Mouse (Mus musculus) bone marrow, adult 2 months (tissue): ENCODE data around the gene Gm21985. TPM values are rescaled to one million over a fixed set of nuclear protein-coding genes. Genes with fewer than 3 reads are reported as not detected.
"Not testable (repeated sequence)": the region's sequence is repeated elsewhere in the genome, so short reads cannot be mapped to it uniquely, and the experiment has no call there.

Experiments
- H3K27ac ChIP-seq: fragments of 200-500 bp; 2 replicates; pipeline ENCODE4 v1.5.1; 2012; ENCODE audit warnings: low read depth, mild to moderate bottlenecking, control low read depth, inconsistent platforms, low read length; ENCODE audit not compliant: control insufficient read depth, poor library complexity, insufficient read depth
- H3K4me1 ChIP-seq: fragments of 200-500 bp; 2 replicates; pipeline ENCODE4 v1.6.1; 2011; ENCODE audit warnings: low read length; ENCODE audit not compliant: control insufficient read depth, insufficient read depth
- H3K4me3 ChIP-seq: fragments of 200-500 bp; replicated peaks from 2 replicates; pipeline ENCODE3; 2011; ENCODE audit warnings: mild to moderate bottlenecking, low read depth, low read length, control low read depth; ENCODE audit not compliant: control insufficient read depth
- CTCF ChIP-seq: fragments of 200-500 bp; IDR thresholded peaks from 2 replicates; pipeline ENCODE4 v1.5.1; 2011; ENCODE audit warnings: low read length, control low read depth; ENCODE audit not compliant: control insufficient read depth, insufficient read depth
- POLR2A ChIP-seq: fragments of 200-500 bp; IDR thresholded peaks from 2 replicates; pipeline ENCODE4 v1.6.1; 2011; ENCODE audit warnings: low read depth, mild to moderate bottlenecking, control low read depth, low read length, borderline replicate concordance; ENCODE audit not compliant: control insufficient read depth
- WGBS: fragments of 180-500 bp; shearing (Covaris S2); methylation state at CpG from one replicate; pipeline ENCODE4 v1.1.7; 2018; 5-methylcytosine and 5-hydroxymethylcytosine counted together
- polyA plus RNA-seq: library from polyadenylated mRNA; stranded (reverse); fragments of >200 nt; gene quantifications from 2 replicates; pipeline ENCODE4 v1.2.4, GENCODE M21; 2011; ENCODE audit warnings: low replicate concordance; ENCODE audit not compliant: missing spikeins, insufficient read depth, insufficient read length

Gm21985 gene
- polyA plus RNA-seq, 1 experiment = 0.85 TPM

DNA sequence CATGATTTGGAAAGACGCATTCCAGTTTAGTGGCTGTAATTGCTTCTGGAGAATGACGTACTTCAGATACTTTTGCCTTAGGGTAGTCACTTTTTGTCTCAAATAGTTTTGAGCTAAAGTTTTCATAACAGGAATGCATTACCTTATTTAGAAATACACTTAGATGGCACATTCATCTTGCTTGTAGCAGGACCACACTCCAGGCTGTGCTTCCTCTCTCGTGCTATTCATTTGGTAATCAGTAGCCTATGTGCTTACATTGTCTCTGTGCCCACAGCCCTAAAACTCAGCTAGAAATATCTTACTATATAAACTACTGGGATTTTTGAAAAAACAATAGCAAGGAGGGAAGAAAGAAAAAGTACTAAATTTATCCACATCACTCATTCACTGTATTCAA, 140.9 kb downstream of the Gm21985 start:
- Histone ChIP-seq H3K27ac (no peak overlapping the region), H3K4me3 (no peak overlapping the region), H3K4me1 (no peaks in the 10 kb centered on the region)
- TF ChIP-seq CTCF = no peak
- no peak for TF ChIP-seq POLR2A
- WGBS = 87% methylated on average over 3 of the region's 3 CpGs

DNA sequence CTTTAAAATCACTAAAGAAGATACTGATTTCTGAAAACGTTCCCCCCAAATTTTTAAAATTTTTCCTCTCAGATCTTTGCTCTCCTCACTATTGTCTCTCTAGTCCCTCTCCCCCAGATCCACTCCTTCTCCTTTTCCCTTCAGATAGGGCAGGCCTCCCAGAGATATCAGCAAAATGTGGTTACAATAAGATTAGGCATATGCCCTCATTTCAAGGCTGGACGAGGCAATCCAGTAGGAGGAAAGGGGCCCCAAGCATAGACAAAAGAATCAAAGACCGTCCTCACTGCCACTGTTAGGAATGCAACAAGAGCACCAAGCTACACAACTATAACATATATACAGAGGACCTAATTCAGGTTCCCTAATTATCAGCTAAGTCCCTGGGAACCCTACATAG, 159.2 kb downstream of the Gm21985 start:
- 51% methylated on average over 3 of the region's 3 CpGs for WGBS
- H3K27ac ChIP-seq = no peak overlapping the region
- TF ChIP-seq CTCF (no peak), POLR2A (no peak)
- H3K4me1 ChIP-seq = no peaks in the 10 kb centered on the region
- no peak overlapping the region for H3K4me3 ChIP-seq

DNA sequence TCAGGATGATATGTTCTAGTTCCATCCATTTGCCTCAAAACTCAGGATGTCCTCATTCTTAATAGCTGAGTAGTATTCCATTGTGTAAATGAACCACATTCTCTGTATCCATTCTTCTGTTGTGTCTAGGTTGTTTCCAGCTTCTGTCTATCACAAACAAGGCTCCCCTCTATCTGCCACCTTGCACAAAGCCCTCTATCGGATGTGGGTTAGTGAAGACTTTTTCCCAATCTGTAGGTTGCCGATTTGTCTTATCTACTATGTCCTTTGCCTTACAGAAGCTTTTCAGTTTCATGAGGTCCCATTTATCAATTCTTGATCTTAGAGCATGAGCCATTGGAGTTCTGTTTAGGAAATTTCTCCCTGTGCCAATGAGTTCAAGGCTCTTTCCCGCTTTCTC, 162.4 kb downstream of the Gm21985 start:
- H3K4me3 ChIP-seq, H3K27ac ChIP-seq, H3K4me1 ChIP-seq: not testable (repeated sequence)
- 80% methylated on average over 3 of the region's 3 CpGs for WGBS

DNA sequence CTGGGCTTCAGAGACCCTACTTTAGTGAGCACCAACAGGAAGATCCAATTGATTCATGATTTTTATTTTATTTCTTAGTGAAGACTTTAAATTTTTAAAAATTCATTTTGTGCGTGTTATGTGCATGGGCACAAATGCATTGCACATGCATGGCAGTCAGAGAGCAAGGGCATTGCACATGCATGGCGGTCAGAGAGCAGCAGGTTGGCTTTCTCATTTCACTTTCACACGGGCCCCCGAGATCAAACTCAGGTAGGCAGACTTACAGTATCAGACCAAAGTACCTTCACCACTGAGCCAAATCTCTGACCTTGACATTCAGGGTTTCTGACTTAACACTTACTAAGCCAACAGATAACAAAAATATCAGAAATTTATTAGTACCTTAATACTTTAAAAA, 163.6 kb downstream of the Gm21985 start:
- 85% methylated on average over 4 of the region's 4 CpGs for WGBS
- Histone ChIP-seq H3K4me1 (no peaks in the 10 kb centered on the region), H3K4me3 (no peak overlapping the region), H3K27ac (no peak overlapping the region)
- TF ChIP-seq CTCF (no peak), POLR2A (no peak)

DNA sequence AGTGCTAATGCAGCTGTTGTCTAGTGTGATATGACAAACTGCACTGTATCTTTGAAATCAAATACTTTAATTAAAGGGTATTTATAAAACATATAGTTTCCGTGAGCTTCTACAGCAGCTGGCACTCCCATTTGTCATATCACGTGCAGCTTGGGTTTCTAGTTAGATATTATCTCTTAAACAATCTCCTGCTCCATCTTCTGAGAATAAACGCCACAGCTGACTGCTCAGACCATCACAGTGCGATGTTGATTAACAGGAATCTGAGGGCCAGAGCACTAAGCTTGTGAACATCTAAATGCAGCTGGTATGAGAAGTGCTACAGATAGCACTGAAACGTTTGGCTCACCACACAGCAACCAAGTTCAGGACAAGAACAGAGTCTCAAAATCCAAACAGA, 164.3 kb downstream of the Gm21985 start:
- 55% methylated on average over 5 of the region's 5 CpGs for WGBS

DNA sequence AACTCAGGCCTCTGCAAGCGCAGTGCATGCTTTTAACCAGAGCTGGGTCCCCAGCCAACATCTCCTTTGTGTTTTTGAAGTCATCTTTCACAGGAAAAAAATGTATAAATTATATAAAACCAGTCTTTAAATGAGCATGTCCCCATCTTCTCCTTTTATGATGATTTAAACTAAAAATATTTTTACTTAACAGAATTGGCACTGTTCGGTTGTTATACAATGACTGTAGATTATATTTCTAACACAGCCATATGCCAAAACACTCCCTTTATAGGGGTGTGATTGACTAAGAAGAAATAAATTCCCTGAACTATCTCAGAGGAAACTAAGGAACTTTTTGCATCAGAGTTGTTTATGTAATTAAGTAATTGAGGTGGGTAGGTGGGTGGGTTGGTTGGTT, 166.4 kb downstream of the Gm21985 start:
- Histone ChIP-seq H3K4me3 (no peak overlapping the region), H3K4me1 (no peaks in the 10 kb centered on the region), H3K27ac (no peak overlapping the region)
- TF ChIP-seq POLR2A = no peak
- no peak for TF ChIP-seq CTCF
- WGBS = 78% methylated on average over 2 of the region's 2 CpGs

More for the DNA sequence above, 164.3 kb downstream of the Gm21985 start:
- Histone ChIP-seq H3K4me1 (no peaks in the 10 kb centered on the region), H3K4me3 (no peak overlapping the region), H3K27ac (no peak overlapping the region)
- no peak for TF ChIP-seq POLR2A
- TF ChIP-seq CTCF = no peak

DNA sequence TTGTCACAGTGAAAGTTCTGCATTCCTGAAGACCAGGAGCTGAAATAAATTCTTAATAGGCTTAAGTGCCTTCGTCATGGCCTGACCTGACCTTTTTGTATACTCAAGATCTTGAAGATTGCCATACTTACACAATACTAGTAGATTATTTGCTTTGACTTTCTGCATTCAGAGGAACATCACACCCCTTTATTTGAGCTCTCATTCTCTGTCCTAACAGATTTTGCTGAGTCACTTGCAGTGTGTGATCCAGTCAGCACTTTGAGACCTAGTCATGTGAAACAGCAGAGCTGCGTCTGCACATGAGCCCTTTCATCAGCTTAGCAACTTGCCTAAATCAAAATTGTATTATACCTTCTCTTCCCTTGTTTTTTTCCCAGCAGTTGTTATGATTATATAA, 167.2 kb downstream of the Gm21985 start:
- Histone ChIP-seq H3K4me1 (no peaks in the 10 kb centered on the region), H3K4me3 (no peak overlapping the region), H3K27ac (no peak overlapping the region)
- TF ChIP-seq POLR2A (no peak), CTCF (no peak)
- 62% methylated on average over 2 of the region's 2 CpGs for WGBS

DNA sequence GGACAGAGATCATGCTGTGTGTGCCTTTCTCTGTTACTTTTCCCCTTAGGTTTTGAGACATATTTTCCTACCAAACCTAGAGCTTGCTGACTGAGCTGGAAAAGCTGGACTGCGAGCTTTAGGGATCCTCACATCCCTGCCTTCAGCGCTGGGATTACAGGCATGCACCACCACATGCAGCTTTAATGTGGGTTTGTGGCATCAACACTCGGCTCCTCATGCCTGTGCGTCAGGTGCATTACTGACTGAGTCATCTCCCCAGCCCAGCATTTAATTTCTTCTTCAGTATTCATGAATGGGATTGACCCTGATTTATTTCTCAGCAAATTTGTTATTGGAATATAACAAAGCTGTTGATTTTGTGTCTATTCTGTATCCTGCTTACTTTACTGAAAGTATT, 170.2 kb downstream of the Gm21985 start:
- H3K4me1 ChIP-seq = no peaks in the 10 kb centered on the region
- no peak for TF ChIP-seq POLR2A
- no peak for TF ChIP-seq CTCF
- 72% methylated on average over 4 of the region's 4 CpGs for WGBS
- no peak overlapping the region for H3K4me3 ChIP-seq
- H3K27ac ChIP-seq = no peak overlapping the region

DNA sequence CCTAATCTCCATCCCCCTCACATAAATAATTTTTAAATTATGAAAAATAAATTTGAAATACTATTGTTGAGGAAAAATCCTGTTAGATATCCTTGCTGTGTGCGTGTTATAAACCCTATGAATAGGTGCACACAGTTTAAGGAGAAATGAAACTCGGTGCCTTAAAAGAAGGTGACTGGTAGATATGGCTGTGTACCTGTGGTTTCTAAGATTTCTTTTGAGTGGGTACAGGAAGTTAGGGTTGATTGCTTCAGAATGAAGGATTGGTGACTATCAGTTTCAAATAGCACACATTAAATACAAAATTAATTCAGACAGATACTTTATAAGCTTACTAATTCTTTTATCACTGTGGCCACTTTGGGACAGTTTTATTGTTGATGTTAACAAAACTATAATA, 171.5 kb downstream of the Gm21985 start:
- TF ChIP-seq CTCF (no peak), POLR2A (no peak)
- WGBS = 59% methylated on average over 2 of the region's 2 CpGs
- no peaks in the 10 kb centered on the region for H3K4me1 ChIP-seq
- H3K4me3 ChIP-seq = no peak overlapping the region
- no peak overlapping the region for H3K27ac ChIP-seq

DNA sequence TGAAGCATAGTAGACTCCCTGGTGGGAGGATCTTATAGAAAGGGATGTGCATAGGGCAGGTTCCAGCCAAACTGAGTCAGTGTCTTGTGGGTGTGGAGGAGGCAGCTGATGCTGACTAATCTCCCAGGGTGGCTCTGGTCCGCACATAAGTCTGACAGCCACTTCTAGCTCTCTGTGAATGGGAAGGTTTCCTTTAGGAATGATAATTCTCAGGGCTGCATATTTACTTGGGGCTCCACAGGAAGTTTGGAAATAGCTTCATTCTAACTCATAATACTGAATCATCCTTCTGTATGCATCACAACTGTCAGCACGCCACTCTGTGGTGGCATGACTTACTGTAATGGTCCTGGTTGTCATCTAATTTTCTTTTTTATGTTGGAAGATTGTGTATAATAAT, 177.4 kb downstream of the Gm21985 start:
- H3K4me3 ChIP-seq = no peak overlapping the region
- WGBS = 74% methylated on average over 2 of the region's 2 CpGs
- H3K27ac ChIP-seq = no peak overlapping the region
- peaks cover 2% of the 10 kb centered on the region; the same call in 1 of the 2 replicates for H3K4me1 ChIP-seq
- TF ChIP-seq POLR2A = no peak
- TF ChIP-seq CTCF = no peak
